Mouse (Mus musculus) cerebellum, postnatal 36 days (tissue): Measurements from ENCODE around the gene Fance.
"Not testable (repeated sequence)": the region's sequence is repeated elsewhere in the genome, so short reads cannot be mapped to it uniquely, and the experiment has no call there.

Experiments
- DNase-seq, 2 experiments: peaks; one replicate each; pipeline ENCODE4 v3.0.0; 2021 to 2022; ENCODE audit warnings: mixed read lengths in 2 of 2

Gene Fance

DNA sequence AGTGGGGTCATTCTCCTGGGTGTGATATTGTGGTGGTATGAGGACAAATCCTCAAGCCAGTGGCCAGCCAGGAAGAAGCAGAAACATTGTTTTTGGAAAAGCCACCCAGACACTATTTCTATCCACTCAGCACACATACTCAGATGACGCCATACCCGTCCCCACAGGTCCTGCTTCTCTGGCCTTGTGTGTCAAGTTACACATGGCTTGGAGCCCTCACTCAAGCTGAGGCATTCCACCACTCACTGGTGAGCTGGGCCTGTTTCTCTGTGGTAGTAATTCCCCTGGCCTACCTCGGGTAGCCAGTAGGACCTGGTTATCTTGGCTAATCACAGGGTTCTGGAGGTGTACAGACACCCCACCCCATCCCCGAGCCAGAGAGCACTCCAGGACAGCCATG, 19.6 kb upstream of the Fance start:
- no peak for DNase-seq

DNA sequence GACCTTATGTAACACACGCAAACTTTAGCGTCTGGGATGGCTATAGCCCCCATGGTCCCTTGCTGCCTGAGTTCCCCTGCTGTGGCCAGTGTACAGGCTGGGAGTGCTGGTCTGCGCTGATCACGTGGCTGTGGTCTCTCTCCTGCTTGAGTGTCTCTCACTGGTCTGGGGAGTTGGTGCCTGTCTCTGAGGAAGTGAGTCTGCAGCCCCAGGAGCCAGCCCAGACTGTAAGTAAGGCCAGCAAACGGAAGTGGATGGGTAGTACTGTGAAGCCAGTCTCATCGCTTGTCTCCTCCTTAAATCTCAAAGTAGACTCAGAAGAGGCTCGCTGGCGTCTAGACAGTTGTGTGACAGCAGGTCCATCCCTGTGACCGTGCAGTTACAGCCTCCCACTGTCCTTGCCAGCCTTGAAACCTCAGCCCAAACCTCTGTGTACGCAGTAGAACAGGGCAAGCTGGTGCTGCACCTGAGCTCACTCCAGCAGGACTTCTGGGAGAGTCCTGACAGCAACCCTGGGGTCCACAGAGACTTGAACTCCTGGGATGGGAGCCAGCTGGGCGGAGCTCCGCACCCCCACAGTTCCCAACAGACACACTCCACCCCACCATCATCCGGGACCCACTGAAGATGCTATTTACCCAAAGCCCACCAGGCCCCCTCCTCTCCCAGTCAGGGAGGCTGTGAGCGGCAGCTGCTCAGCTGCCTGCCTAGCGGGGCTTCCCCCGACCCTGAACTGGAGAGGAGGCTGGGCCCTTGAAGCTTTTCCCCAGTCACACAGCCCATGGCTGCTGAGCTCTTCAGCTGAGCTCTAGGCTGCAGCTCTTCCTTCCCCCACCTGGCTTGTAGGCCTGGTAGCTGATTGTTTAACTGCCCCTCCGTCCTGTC, 18.6 kb upstream of the Fance start:
- DNase-seq = no peak

DNA sequence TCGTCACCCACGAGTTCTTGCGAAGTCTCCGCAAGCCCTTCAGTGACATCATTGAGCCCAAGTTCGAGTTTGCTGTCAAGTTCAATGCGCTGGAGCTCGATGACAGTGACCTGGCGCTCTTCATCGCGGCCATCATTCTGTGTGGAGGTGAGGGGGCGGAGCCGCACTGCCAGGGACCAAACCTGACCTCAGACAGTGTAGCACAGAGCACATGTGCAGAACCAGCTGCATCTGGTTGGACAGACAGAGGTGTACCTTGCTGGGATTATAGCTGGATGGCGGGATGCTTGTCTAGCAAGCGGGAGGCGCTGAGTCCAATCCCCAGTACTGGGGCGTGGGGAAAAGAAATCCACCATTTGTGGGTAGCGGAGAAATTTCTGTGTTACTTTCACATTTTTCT, 14.4 kb upstream of the Fance start:
- DNase-seq = no peak

- no peak for DNase-seq
Observed at GRCm38 (mm10) chr17:28299669-28300320, 13.5 kb upstream of the Fance start.

- DNase-seq = no peak
Observed at GRCm38 (mm10) chr17:28300323-28300722, 13.0 kb upstream of the Fance start.

DNA sequence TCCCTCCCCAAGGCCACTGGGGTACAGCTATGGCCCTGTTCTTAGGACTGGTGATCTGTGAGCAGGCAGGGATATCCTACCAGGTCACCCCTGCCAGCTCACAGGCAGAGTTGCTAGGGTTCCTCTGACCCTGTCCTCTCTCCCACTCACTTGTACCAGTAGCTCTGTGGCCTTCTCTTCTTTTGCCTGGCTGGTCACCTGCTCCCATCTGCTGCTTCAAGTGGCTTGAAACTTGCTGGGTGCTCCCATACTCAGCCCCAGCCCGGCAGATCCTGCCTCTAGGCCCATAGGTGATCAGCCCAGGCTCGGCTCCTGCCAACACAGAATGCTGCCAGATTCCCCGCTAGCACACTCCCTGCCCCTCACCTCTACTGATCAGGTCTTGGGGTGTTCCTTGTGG, 12.5 kb upstream of the Fance start:
- peak in 1 of 2 experiments; percentile 21 for DNase-seq

- no peak for DNase-seq
Observed at GRCm38 (mm10) chr17:28305172-28305571, 8.1 kb upstream of the Fance start.

- peak; percentile 88 to 94 for DNase-seq
Observed at GRCm38 (mm10) chr17:28308297-28309195, 4.8 kb upstream of the Fance start.

- DNase-seq = no peak
Observed at GRCm38 (mm10) chr17:28310831-28311230, 2.5 kb upstream of the Fance start.

DNA sequence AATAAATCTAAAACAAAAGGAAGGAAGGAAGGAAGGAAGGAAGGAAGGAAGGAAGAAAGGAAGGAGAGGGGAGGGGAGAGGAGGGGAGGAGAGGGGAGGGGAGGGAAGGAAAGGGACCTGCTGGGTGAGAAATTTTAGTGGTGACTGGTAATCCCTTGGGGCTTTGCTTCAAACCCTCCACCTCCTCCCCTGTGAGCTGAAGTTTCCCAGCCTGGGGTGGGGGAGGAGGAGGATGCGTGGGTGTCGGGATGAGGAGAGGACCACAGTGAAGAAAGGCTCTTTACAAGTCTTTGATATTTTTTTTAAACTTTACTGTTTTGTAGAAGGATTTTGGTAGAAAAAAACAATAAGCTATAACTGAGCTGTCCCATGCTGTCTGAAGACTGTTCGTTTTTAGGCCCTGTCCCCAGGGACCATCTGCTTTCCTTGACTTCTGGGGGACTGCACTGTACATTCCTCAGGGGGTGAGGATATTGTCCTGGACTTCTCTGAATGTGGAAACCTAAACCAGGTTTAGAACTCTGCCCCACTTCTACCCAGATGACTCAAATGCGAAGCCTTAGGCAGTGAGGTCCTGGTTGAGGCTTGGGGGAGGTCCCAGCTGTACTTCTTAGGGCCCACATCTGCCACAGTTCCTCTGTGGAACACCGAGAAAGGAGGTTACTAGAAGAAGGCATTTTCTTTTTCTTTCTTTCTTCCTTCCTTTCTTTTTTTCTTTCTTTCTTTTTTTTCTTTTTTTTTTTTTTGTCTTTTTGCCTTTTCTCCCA, 1.8 kb upstream of the Fance start:
- DNase-seq = no peak

DNA sequence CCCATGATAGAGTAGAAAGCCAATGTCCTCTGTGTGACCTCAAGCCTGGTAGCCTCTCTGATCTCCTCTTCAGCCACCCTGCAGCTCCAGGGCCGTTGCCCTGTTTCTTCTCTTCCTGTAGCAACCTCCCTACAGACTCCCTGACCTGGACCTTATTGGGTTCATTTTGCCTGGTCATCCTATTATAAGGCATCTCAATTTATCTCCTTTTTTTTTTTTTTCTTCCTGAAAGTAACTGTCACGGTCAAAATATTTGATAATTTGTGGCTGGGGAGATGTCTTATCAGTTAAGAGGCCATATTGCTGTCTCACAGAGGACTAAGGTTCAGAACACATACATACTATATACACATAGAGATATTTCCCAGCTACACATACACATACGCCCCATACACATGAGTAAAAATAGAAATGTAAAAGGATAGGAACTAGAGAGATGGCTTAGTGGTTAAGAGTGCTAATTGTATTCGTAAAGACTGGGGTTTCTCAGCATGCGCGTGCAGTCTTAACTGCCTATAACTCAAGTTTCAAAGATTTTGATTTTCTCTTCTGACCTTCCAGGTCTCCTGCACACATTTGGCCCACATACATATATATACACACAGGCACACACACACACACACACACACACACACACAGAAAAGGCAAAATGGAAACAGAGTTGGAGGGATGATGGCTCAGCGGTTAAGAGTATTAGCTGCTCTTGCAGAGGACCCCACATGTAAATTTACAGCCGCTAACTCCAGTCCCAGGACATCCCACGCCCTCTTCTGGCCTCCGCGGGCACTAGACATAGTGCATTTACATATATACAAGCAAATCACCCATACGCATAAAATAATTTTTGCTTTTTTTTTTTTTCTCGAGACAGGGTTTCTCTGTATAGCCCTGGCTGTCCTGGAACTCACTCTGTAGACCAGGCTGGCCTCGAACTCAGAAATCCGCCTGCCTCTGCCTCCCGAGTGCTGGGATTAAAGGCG, 797 bp upstream of the Fance start:
- DNase-seq = peak in 1 of 2 experiments; percentile 33

DNA sequence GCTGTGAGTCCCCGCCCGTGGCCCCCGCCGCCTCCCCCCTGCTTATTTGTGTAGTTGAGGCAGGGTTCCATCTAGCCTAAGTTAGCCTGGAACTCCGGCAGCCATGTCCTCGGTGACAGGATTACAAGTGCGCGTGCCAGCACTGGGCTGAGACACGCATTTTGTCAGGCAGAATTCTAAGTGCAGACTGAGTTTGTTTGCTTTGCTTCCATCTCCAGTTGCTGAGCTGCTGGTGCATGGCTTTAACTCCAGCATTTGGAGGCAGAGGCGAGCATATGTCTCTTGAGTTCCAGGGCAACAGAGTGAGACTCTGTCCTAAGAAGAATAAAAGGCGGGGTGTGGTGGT, 534 bp downstream of the Fance start:
- DNase-seq = no peak

DNA sequence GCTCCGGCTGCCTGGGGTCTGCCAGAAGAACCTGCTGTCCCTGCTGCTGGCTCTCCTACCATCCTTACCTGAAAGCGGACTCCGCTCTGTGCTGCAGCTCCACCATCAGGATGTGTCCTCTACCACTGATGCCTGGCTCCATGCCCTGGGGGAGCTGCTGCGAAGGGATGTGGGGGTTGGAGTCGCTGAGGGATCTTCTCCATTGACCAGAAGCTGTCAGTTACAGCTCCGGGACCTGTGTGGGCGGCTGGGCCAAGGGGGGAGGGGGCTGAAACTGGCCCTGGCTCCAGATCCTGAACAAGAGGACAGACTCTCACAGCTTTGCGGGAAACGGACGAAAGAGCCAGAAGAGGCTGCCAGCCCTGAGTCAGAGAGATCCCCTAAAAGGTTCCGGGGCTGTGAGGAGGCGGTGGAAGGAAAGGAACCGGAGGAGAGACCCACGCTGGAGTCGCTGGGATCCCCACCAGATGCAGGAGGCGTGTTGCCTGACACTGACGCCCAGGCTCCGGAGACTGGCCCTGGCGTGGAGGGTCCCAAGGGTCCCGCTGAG, 2.4 kb downstream of the Fance start:
- no peak for DNase-seq

DNA sequence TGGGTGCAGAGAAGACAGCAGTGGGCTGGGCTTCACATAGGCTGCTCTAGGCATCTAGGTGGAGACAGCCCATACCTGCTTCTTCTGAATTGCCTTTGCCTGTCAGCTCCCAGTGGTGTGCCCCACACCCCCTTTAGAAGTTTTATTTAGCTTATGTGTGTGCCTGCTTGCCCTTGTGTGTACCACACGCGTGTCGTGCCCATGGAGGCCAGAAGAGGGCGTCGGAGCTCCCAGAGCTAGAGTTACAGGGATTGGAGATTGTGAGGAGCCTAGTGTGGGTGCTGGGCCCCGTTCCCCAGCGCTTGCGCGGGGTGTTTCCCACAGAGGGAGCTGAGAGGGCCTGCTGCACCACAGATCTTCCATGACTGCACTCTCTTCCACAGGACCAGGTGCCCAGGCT, 3.2 kb downstream of the Fance start:
- DNase-seq = no peak

DNA sequence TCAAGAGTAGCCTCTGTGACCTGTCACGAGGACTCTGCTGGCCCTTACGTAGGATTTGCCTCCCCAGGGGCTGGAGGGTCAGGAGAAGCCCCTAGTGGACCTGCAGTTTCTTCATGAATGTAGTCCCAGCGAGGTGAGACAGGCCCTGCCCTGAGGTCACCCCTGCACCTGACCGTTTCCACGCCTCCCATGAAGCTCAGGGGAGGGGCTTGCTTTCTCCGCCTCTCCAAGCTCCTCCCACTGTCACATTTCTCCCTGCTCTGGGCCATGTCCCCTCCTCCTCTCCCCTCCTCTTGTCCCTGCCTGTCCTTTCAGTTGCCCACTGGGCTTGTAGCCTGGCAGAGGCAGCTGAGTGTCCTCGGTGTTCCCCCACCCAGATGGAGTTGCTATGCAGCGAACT, 3.8 kb downstream of the Fance start:
- no peak for DNase-seq

- no peak for DNase-seq
Observed at GRCm38 (mm10) chr17:28317725-28318124, 4.4 kb downstream of the Fance start.

- DNase-seq = no peak
Observed at GRCm38 (mm10) chr17:28321700-28322099, 8.4 kb downstream of the Fance start.

- DNase-seq = no peak
Observed at GRCm38 (mm10) chr17:28323786-28324185, 10.5 kb downstream of the Fance start.

- not testable (repeated sequence) for DNase-seq
Observed at GRCm38 (mm10) chr17:28324416-28324815, 11.1 kb downstream of the Fance start.

DNA sequence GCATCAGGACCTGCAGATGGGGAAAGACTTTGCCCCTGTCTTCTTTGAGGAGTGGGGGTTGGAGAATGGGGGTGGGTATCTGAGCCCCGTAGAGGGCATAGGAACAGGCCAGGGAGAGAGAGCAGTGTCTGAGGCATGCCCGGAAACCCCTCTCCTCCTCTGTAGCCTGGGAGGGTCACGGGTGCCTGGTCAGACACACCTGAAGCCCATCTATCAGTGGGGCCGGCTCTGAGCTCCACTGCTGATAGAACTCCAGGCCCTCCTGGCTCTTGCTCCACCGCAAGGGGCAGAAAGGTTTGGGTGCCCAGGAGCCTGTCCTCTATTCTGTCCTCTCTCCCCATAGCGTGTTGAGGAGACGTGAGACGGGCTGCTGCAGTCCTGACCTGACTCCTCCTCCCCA, 12.4 kb downstream of the Fance start:
- no peak for DNase-seq

DNA sequence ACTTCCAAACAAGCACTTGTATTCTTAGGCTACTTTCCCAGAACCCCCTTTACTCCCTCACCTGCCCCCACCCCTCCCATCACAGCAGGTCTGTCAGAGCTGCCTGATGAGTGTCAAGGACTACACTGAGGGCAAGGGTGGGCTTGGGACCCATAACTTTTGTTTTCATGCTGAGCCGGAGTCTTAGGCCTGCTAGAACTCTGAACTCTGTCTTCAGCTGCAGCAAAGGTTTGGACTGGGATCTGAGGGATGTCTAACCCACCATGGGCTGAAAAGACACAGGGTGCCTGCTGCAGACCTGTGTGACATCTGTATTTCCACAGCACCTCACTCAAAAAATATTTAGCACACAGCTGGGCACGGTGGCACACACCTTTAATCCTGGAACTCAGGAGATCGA, 13.6 kb downstream of the Fance start:
- DNase-seq = no peak
